Mouse (Mus musculus) embryonic fibroblast, embryonic 13.5 days (primary cell): ENCODE measurements around the gene Bbs9. TPM values are rescaled to one million over a fixed set of nuclear protein-coding genes. Genes with fewer than 3 reads are reported as not detected.

ENCODE experiments used
- H3K27ac ChIP-seq: 2 replicates; pipeline ENCODE4 v1.5.1; 2012; ENCODE audit warnings: low read length, control low read depth, inconsistent platforms; ENCODE audit not compliant: insufficient read depth
- H3K4me1 ChIP-seq: 2 replicates; pipeline ENCODE4 v1.6.1; 2011; ENCODE audit warnings: low read length; ENCODE audit not compliant: control insufficient read depth, insufficient read depth
- H3K4me3 ChIP-seq: 2 replicates; pipeline ENCODE4 v1.5.1; 2011; ENCODE audit warnings: mild to moderate bottlenecking, control low read depth, low read length; ENCODE audit not compliant: insufficient read depth
- CTCF ChIP-seq: IDR thresholded peaks from 2 replicates; pipeline ENCODE4 v1.5.1; 2011; ENCODE audit warnings: mild to moderate bottlenecking, control low read depth, low read length, moderate library complexity, borderline replicate concordance; ENCODE audit not compliant: insufficient read depth
- POLR2A ChIP-seq: IDR thresholded peaks from 2 replicates; pipeline ENCODE4 v1.6.1; 2011; ENCODE audit warnings: low read depth, mild to moderate bottlenecking, control low read depth, low read length, moderate library complexity
- polyA plus RNA-seq: library from polyadenylated mRNA; stranded (reverse); fragments of >200 nt; gene quantifications from 2 replicates; pipeline ENCODE4 v1.2.4, GENCODE M21; 2011; ENCODE audit warnings: low read depth; ENCODE audit not compliant: missing spikeins, insufficient read length

Gene Bbs9
- polyA plus RNA-seq, 1 experiment: 8.8 TPM

GRCm38 (mm10) chr9:22557467-22557866, 82.0 kb downstream of the Bbs9 start:
- TF ChIP-seq POLR2A (no peak), CTCF (peak; percentile 84)
- H3K4me1 ChIP-seq: no peaks in the 10 kb centered on the region
- no peak overlapping the region for H3K27ac ChIP-seq
- H3K4me3 ChIP-seq: no peak overlapping the region

- TF ChIP-seq CTCF (no peak), POLR2A (no peak)
Observed at GRCm38 (mm10) chr9:22563612-22564347, 88.3 kb downstream of the Bbs9 start.

GRCm38 (mm10) chr9:22567726-22568125, 92.2 kb downstream of the Bbs9 start:
- Histone ChIP-seq H3K27ac (no peak overlapping the region), H3K4me3 (no peak overlapping the region), H3K4me1 (no peaks in the 10 kb centered on the region; the same call in 1 of the 2 replicates)
- no peak for TF ChIP-seq CTCF
- no peak for TF ChIP-seq POLR2A

More at GRCm38 (mm10) chr9:22563612-22564347, 88.3 kb downstream of the Bbs9 start:
- no peaks in the 10 kb centered on the region; the same call in 1 of the 2 replicates for H3K4me1 ChIP-seq
- no peak overlapping the region for H3K4me3 ChIP-seq
- no peak overlapping the region for H3K27ac ChIP-seq

GRCm38 (mm10) chr9:22576426-22577139, 101.1 kb downstream of the Bbs9 start:
- no peak overlapping the region for H3K4me3 ChIP-seq
- no peaks in the 10 kb centered on the region for H3K4me1 ChIP-seq
- no peak overlapping the region for H3K27ac ChIP-seq
- TF ChIP-seq CTCF (no peak), POLR2A (no peak)

GRCm38 (mm10) chr9:22578266-22578665, 102.8 kb downstream of the Bbs9 start:
- Histone ChIP-seq H3K4me1 (no peaks in the 10 kb centered on the region), H3K27ac (no peak overlapping the region), H3K4me3 (no peak overlapping the region)
- TF ChIP-seq CTCF: no peak
- no peak for TF ChIP-seq POLR2A

- Histone ChIP-seq H3K4me3 (no peak overlapping the region), H3K4me1 (no peaks in the 10 kb centered on the region), H3K27ac (no peak overlapping the region)
- TF ChIP-seq CTCF (no peak), POLR2A (no peak)
Observed at GRCm38 (mm10) chr9:22584221-22584620, 108.7 kb downstream of the Bbs9 start.

- Histone ChIP-seq H3K27ac (no peak overlapping the region), H3K4me1 (no peaks in the 10 kb centered on the region), H3K4me3 (no peak overlapping the region)
- TF ChIP-seq POLR2A (no peak), CTCF (no peak)
Observed at GRCm38 (mm10) chr9:22593032-22593431, 117.5 kb downstream of the Bbs9 start.

- TF ChIP-seq POLR2A (no peak), CTCF (no peak)
- no peak overlapping the region for H3K27ac ChIP-seq
Observed at GRCm38 (mm10) chr9:22596650-22597049, 121.1 kb downstream of the Bbs9 start.

GRCm38 (mm10) chr9:22613271-22613824, 137.8 kb downstream of the Bbs9 start:
- TF ChIP-seq CTCF (no peak), POLR2A (no peak)
- H3K4me1 ChIP-seq: no peaks in the 10 kb centered on the region
- H3K27ac ChIP-seq: no peak overlapping the region
- no peak overlapping the region for H3K4me3 ChIP-seq

More at GRCm38 (mm10) chr9:22596650-22597049, 121.1 kb downstream of the Bbs9 start:
- Histone ChIP-seq H3K4me3 (no peak overlapping the region), H3K4me1 (no peaks in the 10 kb centered on the region)

GRCm38 (mm10) chr9:22619245-22619644, 143.7 kb downstream of the Bbs9 start:
- H3K4me3 ChIP-seq: no peak overlapping the region
- H3K27ac ChIP-seq: no peak overlapping the region
- no peak for TF ChIP-seq CTCF
- TF ChIP-seq POLR2A: no peak
- no peaks in the 10 kb centered on the region for H3K4me1 ChIP-seq
